Mouse (Mus musculus) layer of hippocampus, postnatal 36 days (tissue): ENCODE measurements around the gene Fam117b. TPM values are rescaled to one million over a fixed set of nuclear protein-coding genes. Genes with fewer than 3 reads are reported as not detected.

Experiments used
- DNase-seq, 2 experiments: peaks; one replicate each; pipeline ENCODE4 v3.0.0; 2022
- total RNA-seq, 2 experiments: library from RNA; stranded (reverse); gene quantifications; 2 replicates each; pipeline ENCODE4 v1.2.3; 2021

Fam117b gene
- total RNA-seq, 2 experiments from 2014 or later, result 57.4 to 58.5 TPM

GRCm38 (mm10) chr1:59995646-59996045, 82.8 kb downstream of the Fam117b start:
- DNase-seq, result no peak

GRCm38 (mm10) chr1:59997352-59997751, 84.5 kb downstream of the Fam117b start:
- no peak for DNase-seq

- DNase-seq, result no peak
These were observed 87.5 kb downstream of the Fam117b start for GRCm38 (mm10) chr1:60000319-60000718.

GRCm38 (mm10) chr1:60007337-60007736, 94.5 kb downstream of the Fam117b start:
- DNase-seq, result no peak

GRCm38 (mm10) chr1:60008743-60009142, 95.9 kb downstream of the Fam117b start:
- DNase-seq, result no peak

- DNase-seq, result no peak
These were observed 101.0 kb downstream of the Fam117b start for GRCm38 (mm10) chr1:60013779-60014178.

- DNase-seq, result no peak
These were observed 102.7 kb downstream of the Fam117b start for GRCm38 (mm10) chr1:60015511-60015910.

- DNase-seq, result no peak
These were observed 103.4 kb downstream of the Fam117b start for GRCm38 (mm10) chr1:60016136-60016611.

GRCm38 (mm10) chr1:60017031-60017469, 104.2 kb downstream of the Fam117b start:
- DNase-seq, result no peak

Other genes with a start within 250 kb of the Fam117b start
- gene Sumo1, start 242.2 kb upstream of the Fam117b start, total RNA-seq, result 100 to 1,000 TPM; 120 to 126 TPM
- 10 to 100 TPM; 52.7 to 58.8 TPM for gene Nop58, start 228.0 kb upstream of the Fam117b start, total RNA-seq
- gene Bmpr2, start 149.6 kb upstream of the Fam117b start, total RNA-seq, result 10 to 100 TPM; 91.8 to 93.4 TPM
- gene Ica1l, start 130.2 kb downstream of the Fam117b start, total RNA-seq, result 10 to 100 TPM; 34.9 to 38.4 TPM
- gene Carf, start 185.2 kb downstream of the Fam117b start, total RNA-seq, result 10 to 100 TPM; 27.6 to 31.3 TPM
- gene Wdr12, start 185.6 kb downstream of the Fam117b start, total RNA-seq, result 10 to 100 TPM; 30.1 to 36.1 TPM